Mouse (Mus musculus) kidney, adult 9 months (tissue): ENCODE data around the gene Fcgr1.
"Not testable (repeated sequence)": the region's sequence is repeated elsewhere in the genome, so short reads cannot be mapped to it uniquely, and the experiment has no call there.

Source experiments
- DNase-seq: peaks from one replicate; pipeline ENCODE4 v3.0.0; 2022

Gene Fcgr1

GRCm38 (mm10) chr3:96247356-96248140 lies 46.2 kb downstream of the Fcgr1 start:
- no peak for DNase-seq

DNA sequence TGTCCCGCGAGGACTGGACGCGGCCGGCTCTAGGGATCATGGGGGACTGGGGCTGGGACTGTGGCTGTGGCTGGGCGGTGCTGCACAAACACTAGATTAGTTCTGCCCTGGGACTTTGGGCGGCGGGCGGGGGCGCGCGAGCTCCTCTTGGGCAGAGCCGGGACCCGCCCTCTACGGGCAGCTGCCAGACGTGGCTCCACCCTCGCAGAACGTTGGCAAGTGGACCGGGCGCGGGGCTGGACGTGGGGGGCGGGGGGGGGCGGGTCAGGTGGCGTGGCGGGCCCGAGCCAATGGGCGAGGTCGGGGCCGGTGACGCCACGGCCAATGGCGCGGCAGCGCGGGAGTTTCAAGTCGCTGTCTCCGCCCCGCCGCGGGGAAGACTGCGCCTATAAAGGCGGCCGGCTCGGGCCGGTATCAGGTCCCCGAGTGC lies 47.3 kb downstream of the Fcgr1 start, which contains the start of gene Hist2h3c1:
Gene Hist2h3c1, plus strand, starts transcription at position 259 of the 430 bp plus-strand sequence.
- DNase-seq = not testable (repeated sequence)

DNA sequence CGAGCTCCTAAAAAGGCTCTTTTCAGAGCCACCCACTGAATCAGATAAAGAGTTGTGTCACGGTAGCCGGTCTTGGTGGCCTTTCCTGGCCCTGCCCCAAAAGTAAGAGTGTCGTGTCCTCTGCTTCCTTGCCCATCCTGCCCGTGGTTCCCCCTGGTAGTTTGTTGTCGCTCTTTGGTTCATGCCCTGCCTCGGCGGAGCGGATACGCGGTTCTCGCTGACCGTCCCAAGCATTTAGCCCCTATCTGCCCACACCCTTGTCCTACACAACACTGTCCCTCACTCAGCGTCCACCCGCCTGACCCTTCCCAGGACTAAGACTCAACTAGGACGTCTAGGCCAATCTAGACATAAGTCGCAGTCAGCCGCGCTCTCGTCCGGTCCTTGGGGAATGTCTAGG lies 47.8 kb downstream of the Fcgr1 start:
- DNase-seq = not testable (repeated sequence)

DNA sequence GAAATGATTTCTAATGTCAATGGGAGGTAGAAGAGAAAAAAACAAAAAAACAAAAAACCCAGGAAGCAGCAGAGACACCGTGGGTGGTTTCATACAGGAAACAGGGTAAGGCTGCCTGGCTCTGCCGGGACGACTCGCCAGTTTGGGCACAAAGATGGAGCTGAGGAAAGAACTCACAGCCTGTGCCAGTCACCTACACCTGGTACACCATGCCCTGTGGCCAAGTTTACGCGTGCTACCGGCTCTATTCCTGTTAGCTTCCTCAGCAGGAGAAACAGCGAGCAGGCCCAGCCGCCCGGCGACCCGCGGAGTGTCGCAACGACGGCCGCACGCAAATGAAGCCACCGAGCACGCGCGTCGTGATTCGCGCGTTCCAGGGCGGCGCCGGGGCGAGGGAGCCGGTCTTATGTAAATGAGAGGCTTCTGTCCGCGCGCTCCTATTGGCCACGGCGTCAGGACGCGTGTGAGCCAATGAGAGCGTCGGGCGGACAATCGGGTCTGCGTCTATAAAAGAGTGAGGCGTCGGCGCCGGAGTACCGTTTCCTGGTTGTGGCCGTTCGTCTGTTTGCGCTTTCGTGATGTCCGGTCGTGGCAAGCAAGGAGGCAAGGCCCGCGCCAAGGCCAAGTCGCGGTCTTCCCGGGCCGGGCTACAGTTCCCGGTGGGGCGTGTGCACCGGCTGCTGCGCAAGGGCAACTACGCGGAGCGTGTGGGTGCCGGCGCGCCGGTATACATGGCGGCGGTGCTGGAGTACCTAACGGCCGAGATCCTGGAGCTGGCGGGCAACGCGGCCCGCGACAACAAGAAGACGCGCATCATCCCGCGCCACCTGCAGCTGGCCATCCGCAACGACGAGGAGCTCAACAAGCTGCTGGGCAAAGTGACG lies 48.5 kb downstream of the Fcgr1 start, which contains the start of gene Hist2h2aa1:
Gene Hist2h2aa1, plus strand, starts transcription at position 495 of the 884 bp plus-strand sequence.
- DNase-seq = peak; percentile 89

DNA sequence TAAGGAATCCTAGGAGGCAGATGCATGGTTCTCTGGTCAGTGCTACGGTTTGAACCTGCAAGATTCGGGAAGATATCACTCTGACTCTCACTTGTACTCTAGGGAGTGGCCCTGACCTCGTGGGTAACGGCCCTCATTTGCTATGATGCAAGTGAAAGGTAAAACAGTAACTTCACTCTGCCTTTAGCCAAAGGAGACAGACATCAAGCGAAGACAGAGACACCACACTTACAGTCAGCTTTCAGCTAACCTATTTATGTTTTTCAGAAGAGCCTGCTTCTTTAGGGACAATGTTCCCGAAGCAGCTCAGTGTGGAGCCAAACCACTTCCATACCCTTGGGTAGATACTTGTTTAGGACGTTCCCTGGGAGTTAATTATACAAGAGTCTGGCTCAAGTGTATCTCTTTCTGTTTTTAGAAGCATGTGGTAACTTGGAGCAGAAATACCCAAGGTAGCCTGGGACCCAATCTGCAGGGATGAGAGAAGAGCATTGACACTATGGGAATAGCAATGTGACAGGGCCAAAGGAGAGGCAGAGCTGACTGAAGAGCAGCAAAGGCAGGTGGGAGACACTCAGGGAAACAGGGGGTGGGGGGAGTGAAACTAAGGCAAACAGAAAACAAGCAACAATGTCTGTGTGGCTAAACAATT lies 49.7 kb downstream of the Fcgr1 start:
- peak; percentile 70 for DNase-seq

DNA sequence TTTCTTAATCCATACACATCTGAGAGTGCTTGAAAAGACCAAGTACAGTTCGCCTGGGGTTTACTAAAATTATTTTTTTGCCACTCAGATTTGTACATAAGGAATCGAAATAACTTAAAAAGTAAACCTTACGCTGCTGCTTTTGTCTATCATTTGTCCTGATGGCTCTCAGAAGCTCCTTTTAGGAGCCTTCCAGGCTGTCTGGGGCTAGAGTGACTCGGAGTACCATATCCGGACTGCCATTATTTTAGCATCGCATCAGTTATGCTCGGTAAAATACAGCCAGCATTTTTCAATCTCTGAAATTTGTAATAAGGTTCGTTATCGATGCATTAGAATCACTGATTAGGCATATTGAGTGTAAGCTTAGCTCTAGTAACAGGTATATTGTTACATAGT lies 53.0 kb downstream of the Fcgr1 start:
- peak; percentile 32 for DNase-seq

- peak; percentile 98 for DNase-seq
Observed at GRCm38 (mm10) chr3:96239949-96240798, 53.6 kb downstream of the Fcgr1 start, which contains the start of gene Hist2h2aa2. Gene Hist2h2aa2 (minus strand): TSS chr3:96240276.

GRCm38 (mm10) chr3:96238954-96239793 lies 54.6 kb downstream of the Fcgr1 start, which contains the start of gene Hist2h3c2:
Gene Hist2h3c2 (minus strand): TSS chr3:96239127.
- DNase-seq = peak; percentile 48

GRCm38 (mm10) chr3:96237904-96238511 lies 55.8 kb downstream of the Fcgr1 start:
- no peak for DNase-seq

GRCm38 (mm10) chr3:96237335-96237903 lies 56.4 kb downstream of the Fcgr1 start:
- DNase-seq = no peak

- no peak for DNase-seq
Observed at GRCm38 (mm10) chr3:96236834-96237334, 56.9 kb downstream of the Fcgr1 start.

GRCm38 (mm10) chr3:96235836-96236235 lies 57.9 kb downstream of the Fcgr1 start:
- no peak for DNase-seq

DNA sequence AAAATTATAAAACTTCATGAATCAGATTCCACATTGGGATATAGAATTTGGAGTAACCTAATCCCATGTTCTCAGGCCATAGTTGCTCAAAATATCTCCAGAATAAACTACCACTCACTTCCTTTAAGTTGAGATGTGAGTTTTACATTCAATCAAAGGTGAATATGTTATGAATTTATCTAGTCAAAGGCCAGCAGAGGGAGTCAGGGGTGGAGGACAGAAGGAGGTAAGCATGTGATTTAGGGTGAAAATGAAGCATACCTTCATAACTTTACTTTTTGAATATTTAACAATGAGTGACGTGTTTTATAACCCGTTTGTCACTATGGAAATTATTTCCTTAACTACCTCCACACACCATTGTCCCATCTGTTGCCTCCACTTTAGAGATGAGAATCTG lies 58.9 kb downstream of the Fcgr1 start:
- DNase-seq = no peak
